Mouse (Mus musculus): ENCODE measurements at regions not wholly inside any gene's neighbourhood (a gene's known extent, or its start where the extent isn't known, plus 50 kb on each side); places are given as distances from the start of the nearest gene placed in this dataset.

GRCm38 (mm10) chr8:34614031-34614526 lies 502.5 kb upstream of the Gm10131 start:
- no peak for TF ChIP-seq CTCF (IDR thresholded peaks at IDR 0.05; ENCODE audit: low read depth)
- no peak for TF ChIP-seq EP300 (optimal IDR thresholded peaks at IDR 0.05)

Measured in stomach, postnatal 0 days (tissue).